Mouse (Mus musculus): ENCODE data around the gene Tmem266. TPM values are rescaled to one million over a fixed set of nuclear protein-coding genes. Genes with fewer than 3 reads are reported as not detected.

Gene Tmem266
- total and polyA plus RNA-seq, 2 experiments: 1.5 TPM

GRCm38 (mm10) chr9:55325564-55326514 is 874 bp upstream of the Tmem266 start:
- Histone ChIP-seq H3K27ac (replicated peaks; ENCODE audit: insufficient read depth, low read depth, low read length) (peak overlapping the region; percentile 88), H3K4me1 (ENCODE audit: control insufficient read depth, insufficient read depth, low read length) (peaks cover 8% of the 10 kb centered on the region; the same call in 1 of the 2 replicates), H3K79me2 (ENCODE audit: control insufficient read depth, insufficient read depth, low read length) (no peaks in the 10 kb centered on the region), H3K27me3 (ENCODE audit: control insufficient read depth, insufficient read depth, low read length) (no peaks in the 10 kb centered on the region), H3K9ac (ENCODE audit: low read depth, low read length) (peak overlapping the region; percentile 100), H3K4me3 (ENCODE audit: insufficient read depth, low read depth, low read length) (peak overlapping the region; percentile 99), H3K36me3 (ENCODE audit: control insufficient read depth, insufficient read depth, low read length) (no peaks in the 10 kb centered on the region)
- TF ChIP-seq CTCF (IDR thresholded peaks at IDR 0.05; ENCODE audit: low read depth, low read length) (no peak), POLR2A (IDR thresholded peaks at IDR 0.05; ENCODE audit: extremely low read depth, insufficient read depth, low read length) (no peak)
- 17% methylated on average over 18 of the region's 18 CpGs for WGBS
- peak; percentile 61 for DNase-seq (ENCODE audit: extremely low read depth, low read depth, low spot score)

GRCm38 (mm10) chr9:55327234-55327615 is 512 bp downstream of the Tmem266 start:
- Histone ChIP-seq H3K36me3 (ENCODE audit: control insufficient read depth, insufficient read depth, low read length) (no peaks in the 10 kb centered on the region), H3K4me3 (ENCODE audit: insufficient read depth, low read depth, low read length) (peak overlapping the region; percentile 74), H3K9ac (ENCODE audit: low read depth, low read length) (peak overlapping the region; percentile 52), H3K4me1 (ENCODE audit: control insufficient read depth, insufficient read depth, low read length) (peaks cover 8% of the 10 kb centered on the region; the same call in 1 of the 2 replicates), H3K27me3 (ENCODE audit: control insufficient read depth, insufficient read depth, low read length) (no peaks in the 10 kb centered on the region), H3K79me2 (ENCODE audit: control insufficient read depth, insufficient read depth, low read length) (no peaks in the 10 kb centered on the region), H3K27ac (replicated peaks; ENCODE audit: insufficient read depth, low read depth, low read length) (no peak overlapping the region)
- WGBS: 8% methylated on average over 13 of the region's 13 CpGs
- DNase-seq (ENCODE audit: extremely low read depth, low read depth, low spot score): no peak
- TF ChIP-seq CTCF (IDR thresholded peaks at IDR 0.05; ENCODE audit: low read depth, low read length) (no peak), POLR2A (IDR thresholded peaks at IDR 0.05; ENCODE audit: extremely low read depth, insufficient read depth, low read length) (no peak)

- H3K4me1 ChIP-seq (ENCODE audit: control insufficient read depth, insufficient read depth, low read length): peaks cover 10% of the 10 kb centered on the region
- no peak overlapping the region for H3K9ac ChIP-seq (ENCODE audit: low read depth, low read length)
- 67% methylated on average over 14 of the region's 14 CpGs for WGBS
- DNase-seq (ENCODE audit: extremely low read depth, low read depth, low spot score): no peak
- H3K4me3 ChIP-seq (ENCODE audit: insufficient read depth, low read depth, low read length): no peak overlapping the region
- no peak overlapping the region for H3K27ac ChIP-seq (replicated peaks; ENCODE audit: insufficient read depth, low read depth, low read length)
- H3K79me2 ChIP-seq (ENCODE audit: control insufficient read depth, insufficient read depth, low read length): no peaks in the 10 kb centered on the region
- H3K36me3 ChIP-seq (ENCODE audit: control insufficient read depth, insufficient read depth, low read length): no peaks in the 10 kb centered on the region
- TF ChIP-seq CTCF (IDR thresholded peaks at IDR 0.05; ENCODE audit: low read depth, low read length) (no peak), POLR2A (IDR thresholded peaks at IDR 0.05; ENCODE audit: extremely low read depth, insufficient read depth, low read length) (no peak)
- no peaks in the 10 kb centered on the region for H3K27me3 ChIP-seq (ENCODE audit: control insufficient read depth, insufficient read depth, low read length)
Measured at GRCm38 (mm10) chr9:55328151-55328918, 1.6 kb downstream of the Tmem266 start.

- H3K27ac ChIP-seq (replicated peaks; ENCODE audit: insufficient read depth, low read depth, low read length): no peak overlapping the region
- no peaks in the 10 kb centered on the region for H3K36me3 ChIP-seq (ENCODE audit: control insufficient read depth, insufficient read depth, low read length)
- peaks cover 11% of the 10 kb centered on the region for H3K4me1 ChIP-seq (ENCODE audit: control insufficient read depth, insufficient read depth, low read length)
- no peak overlapping the region for H3K9ac ChIP-seq (ENCODE audit: low read depth, low read length)
- no peak for DNase-seq (ENCODE audit: extremely low read depth, low read depth, low spot score)
- no peaks in the 10 kb centered on the region for H3K27me3 ChIP-seq (ENCODE audit: control insufficient read depth, insufficient read depth, low read length)
- TF ChIP-seq CTCF (IDR thresholded peaks at IDR 0.05; ENCODE audit: low read depth, low read length) (no peak), POLR2A (IDR thresholded peaks at IDR 0.05; ENCODE audit: extremely low read depth, insufficient read depth, low read length) (no peak)
- no peak overlapping the region for H3K4me3 ChIP-seq (ENCODE audit: insufficient read depth, low read depth, low read length)
- WGBS: 77% methylated on average over 6 of the region's 6 CpGs
- no peaks in the 10 kb centered on the region for H3K79me2 ChIP-seq (ENCODE audit: control insufficient read depth, insufficient read depth, low read length)
Measured at GRCm38 (mm10) chr9:55329401-55329800, 2.7 kb downstream of the Tmem266 start.

GRCm38 (mm10) chr9:55332476-55332875 is 5.8 kb downstream of the Tmem266 start:
- Histone ChIP-seq H3K36me3 (ENCODE audit: control insufficient read depth, insufficient read depth, low read length) (no peaks in the 10 kb centered on the region), H3K4me3 (ENCODE audit: insufficient read depth, low read depth, low read length) (no peak overlapping the region), H3K27ac (replicated peaks; ENCODE audit: insufficient read depth, low read depth, low read length) (peak overlapping the region; percentile 49), H3K27me3 (ENCODE audit: control insufficient read depth, insufficient read depth, low read length) (no peaks in the 10 kb centered on the region), H3K79me2 (ENCODE audit: control insufficient read depth, insufficient read depth, low read length) (no peaks in the 10 kb centered on the region), H3K9ac (ENCODE audit: low read depth, low read length) (no peak overlapping the region), H3K4me1 (ENCODE audit: control insufficient read depth, insufficient read depth, low read length) (peaks cover 9% of the 10 kb centered on the region)
- WGBS: 30% methylated on average over 5 of the region's 5 CpGs
- DNase-seq (ENCODE audit: extremely low read depth, low read depth, low spot score): no peak
- TF ChIP-seq CTCF (IDR thresholded peaks at IDR 0.05; ENCODE audit: low read depth, low read length) (no peak), POLR2A (IDR thresholded peaks at IDR 0.05; ENCODE audit: extremely low read depth, insufficient read depth, low read length) (no peak)
